12 mouse cellular contexts compared by ENCODE assay signal in genomic region chr6:120481538-120481937, GRCm38 (mm10). TPM values are rescaled to one million over a fixed set of nuclear protein-coding genes. Genes with fewer than 3 reads are reported as not detected.
A peak's percentile ranks its signal among the peaks of the same experiment; 100 is the strongest.
DNase-seq lines count a peak whose midpoint lies in the region; TF ChIP-seq lines count a peak whose summit lies in the region.
"Had no signal": no experiment of that assay in that cellular context is flagged by ENCODE, and none has a peak within 500 bp of the region (broad histone marks: within the 10 kb centered on the region; RNA-seq: fewer than 3 reads in every experiment).

No protein-coding gene starts in this region.

- intact Hi-C loops in heart, postnatal 14 days (cut with DNase I) = no loop called here
- intact Hi-C loops in left cerebral cortex, postnatal 14 days (cut with DNase I) = no loop called here

- peak; percentile 32 for DNase-seq in heart, postnatal 4 days
- DNase-seq in heart, postnatal 14 days = no peak
- DNase-seq in right cerebral cortex, postnatal 14 days = peak; percentile 59
- DNase-seq in right cerebral cortex, adult 18-20 months = no peak
- peak; percentile 50 to 56 for DNase-seq in thymus, postnatal 36 days
- DNase-seq in urinary bladder, postnatal 10 days (ENCODE audit: low spot score) = no peak
- DNase-seq in left cerebral cortex, postnatal 14 days (ENCODE audit: low spot score in 2 of 2) = no peak
- DNase-seq: cerebellum, adult 8-10 months; liver, embryonic 13.5 days had no signal

- peaks cover 7% of the 10 kb centered on the region for H3K4me1 ChIP-seq in cortical plate, adult 2 months (ENCODE audit: control insufficient read depth, insufficient read depth, low read length)

- peak; percentile 43 for TF ChIP-seq CTCF in cortical plate, adult 2 months (IDR thresholded peaks at IDR 0.05; ENCODE audit: extremely low read depth, insufficient read depth, low read length)

- TF ChIP-seq POLR2A in cortical plate, adult 2 months (IDR thresholded peaks at IDR 0.05; ENCODE audit: extremely low read depth, insufficient read depth, low read length) = no peak

- no peak overlapping the region; the same call in 1 of the 2 replicates for H3K27ac ChIP-seq in cortical plate, adult 2 months (ENCODE audit: insufficient read depth, low read length)
- H3K27ac ChIP-seq: heart, embryonic 13.5 days; liver, embryonic 13.5 days had no signal

- H3K4me3 ChIP-seq in cortical plate, adult 2 months (ENCODE audit: insufficient read depth, low read length) = no peak overlapping the region
- H3K4me3 ChIP-seq: heart, embryonic 13.5 days; liver, embryonic 13.5 days; myocyte had no signal

RNA-seq across cellular contexts. Expression of gene Tmem121b, which starts 12.1 kb away (rescaled TPM):
- total RNA-seq in heart, postnatal 4 days (2021) = under 1 TPM; 0.05 to 0.07 TPM
- total RNA-seq in heart, postnatal 14 days (2021) = under 1 TPM in 1 of 2 experiments, not detected in 1; 0.05 TPM
- polyA plus RNA-seq in cortical plate, adult 2 months (2012; rRNA removed) = 39.3 and 40.5 TPM in 2 replicates
- total RNA-seq in left cerebral cortex, postnatal 14 days (2021) = 10 to 100 TPM; 71.2 to 75.7 TPM
- polyA plus RNA-seq: liver, embryonic 13.5 days had no signal

RNA-seq across cellular contexts. Expression of gene Il17ra, which starts 18.5 kb away (rescaled TPM):
- total RNA-seq in heart, postnatal 4 days (2021) = 1 to 10 TPM; 3.1 to 5.1 TPM
- 1 to 10 TPM; 3.3 to 5.4 TPM for total RNA-seq in heart, postnatal 14 days (2021)
- polyA plus RNA-seq in cortical plate, adult 2 months (2012; rRNA removed) = 16.6 and 17.9 TPM in 2 replicates
- 1 to 10 TPM; 7.4 to 9.1 TPM for total RNA-seq in left cerebral cortex, postnatal 14 days (2021)

RNA-seq across cellular contexts. Expression of gene Hdhd5, which starts 49.6 kb away (rescaled TPM):
- total RNA-seq in heart, postnatal 4 days (2021) = 10 to 100 TPM; 15.2 to 17.6 TPM
- total RNA-seq in heart, postnatal 14 days (2021) = 10 to 100 TPM; 20.1 to 21.7 TPM
- polyA plus RNA-seq in cortical plate, adult 2 months (2012; rRNA removed) = 45.6 and 46.9 TPM in 2 replicates
- 10 to 100 TPM; 34.4 to 34.9 TPM for total RNA-seq in left cerebral cortex, postnatal 14 days (2021)

Comparison
In these comparisons a context has a peak if more than half of its experiments do, and no peak if none do; other contexts are left out.
1. DNase-seq: peak in heart, postnatal 4 days (single experiment), right cerebral cortex, postnatal 14 days (single experiment) and thymus, postnatal 36 days (2 of 2); none in heart, postnatal 14 days (0 of 2), right cerebral cortex, adult 18-20 months (single experiment), urinary bladder, postnatal 10 days (single experiment) and left cerebral cortex, postnatal 14 days (0 of 2).
2. RNA of gene Tmem121b, which starts 12.1 kb away (total RNA-seq): 71.2 to 75.7 TPM in left cerebral cortex, postnatal 14 days; 0.05 to 0.07 TPM in heart, postnatal 4 days and 0.05 TPM in heart, postnatal 14 days; every median in the first group is over 10 times any median in the second.